Mouse (Mus musculus): ENCODE results near the gene Ccdc194.
"Not testable (repeated sequence)": the region's sequence is repeated elsewhere in the genome, so short reads cannot be mapped to it uniquely, and the experiment has no call there.

Ccdc194 gene

DNA sequence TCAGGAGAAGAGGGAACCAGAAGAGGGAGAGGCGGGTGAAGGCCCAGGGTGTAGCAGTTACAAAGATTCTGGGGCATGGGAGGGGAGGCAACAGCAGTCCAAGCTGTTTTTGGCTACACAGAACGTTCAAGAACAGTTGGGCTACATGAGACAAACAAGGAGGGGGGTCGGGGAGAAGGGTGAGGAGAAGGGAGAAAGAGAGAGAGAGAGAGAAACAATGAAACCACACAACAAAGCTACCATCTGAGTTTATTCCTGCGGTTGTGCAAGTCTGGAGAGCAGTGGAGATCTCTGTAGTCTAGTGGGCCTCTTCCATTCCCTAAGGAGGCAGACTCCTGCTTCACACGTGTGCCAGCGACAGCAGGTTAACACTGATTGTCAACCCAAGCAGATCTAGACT is 28.5 kb upstream of the Ccdc194 start:
- no peak for DNase-seq (ENCODE audit: low spot score)

- DNase-seq (ENCODE audit: low spot score) = no peak
Measured at GRCm38 (mm10) chr8:71552770-71553169, 27.3 kb upstream of the Ccdc194 start.

DNA sequence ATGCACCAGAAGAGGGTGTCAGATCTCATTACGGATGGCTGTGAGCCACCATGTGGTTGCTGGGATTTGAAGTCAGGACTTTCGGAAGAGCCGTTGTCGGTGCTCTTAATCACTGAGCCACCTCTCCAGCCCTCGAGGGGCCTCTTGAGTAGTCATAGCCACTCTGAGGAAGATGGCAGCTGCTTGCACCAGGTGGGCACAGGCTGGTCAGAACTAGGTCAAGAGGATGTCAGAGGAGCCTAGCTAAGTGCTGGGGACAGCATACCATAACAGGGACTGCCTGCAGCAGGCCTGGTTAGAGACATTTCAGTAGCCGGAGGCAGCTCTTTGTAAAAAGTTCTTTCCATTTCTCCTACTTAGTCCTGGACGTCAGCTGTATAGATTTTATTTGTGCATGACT is 25.2 kb upstream of the Ccdc194 start:
- no peak for DNase-seq (ENCODE audit: low spot score)

DNA sequence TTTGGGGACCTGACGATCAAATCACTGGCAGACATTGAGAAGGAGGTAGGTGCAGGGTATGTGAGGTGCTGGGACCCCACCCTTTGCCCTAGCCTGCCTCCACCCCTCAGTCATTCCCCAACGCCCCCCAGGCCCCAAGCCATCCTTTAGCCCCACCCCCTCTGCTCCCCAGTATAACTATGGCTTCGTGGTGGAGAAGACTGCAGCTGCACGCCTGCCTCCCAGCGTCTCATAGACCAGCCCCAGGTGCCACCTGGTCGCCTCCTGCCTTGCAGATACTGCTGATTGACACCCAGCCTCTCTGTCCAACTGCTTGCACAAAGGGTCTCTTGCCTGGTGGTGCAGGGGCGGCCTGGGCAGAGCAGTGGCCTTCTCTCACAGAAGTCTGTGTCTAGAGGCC is 22.1 kb upstream of the Ccdc194 start:
- DNase-seq (ENCODE audit: low spot score) = no peak

DNA sequence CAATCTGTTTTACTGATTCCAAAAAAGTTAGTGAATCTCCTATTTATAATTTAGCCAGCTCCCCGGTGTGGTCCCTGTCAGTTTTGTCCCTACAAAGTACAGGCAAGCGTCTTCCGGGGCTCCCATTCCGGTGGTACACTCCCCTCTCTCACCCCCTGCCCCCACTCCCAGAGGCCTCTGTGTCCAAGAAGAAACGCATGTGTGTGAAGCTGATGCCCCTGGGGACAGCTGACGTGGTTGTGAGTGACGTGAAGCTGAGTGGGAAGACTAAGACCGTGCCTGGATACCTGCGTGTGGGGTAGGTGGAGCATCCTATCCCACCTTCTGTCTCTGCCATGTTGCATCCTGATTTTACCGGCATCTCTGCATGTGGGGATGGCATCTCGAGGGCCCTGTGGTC is 19.5 kb upstream of the Ccdc194 start:
- DNase-seq (ENCODE audit: low spot score) = no peak

DNA sequence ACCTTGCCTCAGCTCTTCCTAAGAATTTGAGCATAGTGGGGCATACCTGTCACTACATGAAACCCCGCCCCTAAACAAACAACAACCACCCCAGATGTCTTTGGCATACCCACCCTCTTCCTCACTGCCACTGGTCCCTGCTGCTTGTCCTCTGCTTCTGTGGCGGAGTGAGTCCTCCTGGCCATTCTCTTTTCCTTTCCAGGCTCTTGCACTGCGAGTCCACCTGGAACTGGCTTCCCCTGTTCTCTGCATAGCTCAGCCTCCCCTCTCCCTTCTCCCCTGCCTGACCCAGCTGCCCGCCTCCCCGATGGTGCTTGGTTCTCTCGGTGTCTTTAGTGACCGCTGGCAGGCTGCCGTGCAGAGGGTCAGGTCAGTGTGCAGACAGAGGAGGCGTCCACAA is 18.2 kb upstream of the Ccdc194 start:
- no peak for DNase-seq (ENCODE audit: low spot score)

DNA sequence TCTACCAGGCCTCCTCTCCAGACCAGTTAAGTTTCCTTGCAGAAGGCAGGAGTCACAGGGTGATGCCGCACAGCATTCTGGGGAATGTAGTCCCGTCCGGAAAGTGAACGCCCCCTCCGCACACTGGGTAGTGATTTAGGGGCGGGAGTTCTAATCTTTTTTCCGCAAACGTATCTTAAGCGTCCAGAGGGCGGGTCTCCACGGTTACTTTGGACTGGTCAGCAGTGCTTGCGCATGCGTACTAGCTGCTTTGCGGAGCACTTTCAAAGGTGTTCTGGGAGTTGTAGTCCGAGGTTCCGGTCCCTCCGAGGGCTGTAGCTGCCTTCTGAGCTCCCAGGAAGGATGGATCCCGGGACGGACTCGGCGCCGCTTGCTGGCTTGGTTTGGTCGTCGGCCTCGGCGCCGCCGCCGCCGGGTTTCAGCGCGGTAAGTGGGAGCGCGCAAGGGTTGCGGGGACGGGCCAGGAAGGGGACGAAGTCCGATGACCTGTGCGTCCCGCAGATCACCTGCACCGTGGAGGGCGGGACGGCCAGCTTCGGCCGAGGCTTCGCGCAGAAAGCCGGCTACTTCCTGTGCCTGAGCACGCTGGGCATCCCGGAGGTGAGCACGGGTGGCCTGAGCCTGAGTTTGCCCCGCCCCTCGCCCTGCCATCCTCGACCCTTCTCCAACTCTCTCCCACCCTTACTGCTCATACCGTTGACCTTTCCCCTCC is 17.3 kb upstream of the Ccdc194 start, which contains the start of gene Mvb12a:
Gene Mvb12a (plus strand): TSS at position 291 of the 712 bp plus-strand sequence.
- DNase-seq (ENCODE audit: low spot score) = peak; percentile 93

- DNase-seq (ENCODE audit: low spot score) = peak; percentile 94
Measured at GRCm38 (mm10) chr8:71537028-71537867, 11.7 kb upstream of the Ccdc194 start, which contains the start of gene Bst2. Gene Bst2 (minus strand): TSS chr8:71537456.

DNA sequence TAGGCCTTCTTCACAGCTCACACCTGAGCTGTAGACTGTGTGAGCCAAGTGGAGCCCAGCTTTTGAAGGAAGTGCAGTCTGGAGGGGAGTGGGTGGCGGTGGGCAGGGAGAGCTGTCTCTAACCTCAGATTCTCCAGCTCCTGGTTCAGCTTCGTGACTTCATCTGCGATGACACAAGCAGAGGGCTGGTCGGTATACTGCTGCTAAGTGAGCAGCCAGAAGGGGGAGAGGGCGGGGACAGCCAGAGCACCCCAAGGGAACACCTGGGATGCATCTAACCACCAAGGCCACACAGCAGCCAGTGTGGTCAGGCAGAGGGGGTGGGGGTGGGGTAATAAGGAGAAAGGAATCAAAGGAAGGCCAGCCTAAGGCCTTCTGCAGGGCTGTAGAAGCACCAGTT is 10.2 kb upstream of the Ccdc194 start:
- DNase-seq (ENCODE audit: low spot score) = no peak

DNA sequence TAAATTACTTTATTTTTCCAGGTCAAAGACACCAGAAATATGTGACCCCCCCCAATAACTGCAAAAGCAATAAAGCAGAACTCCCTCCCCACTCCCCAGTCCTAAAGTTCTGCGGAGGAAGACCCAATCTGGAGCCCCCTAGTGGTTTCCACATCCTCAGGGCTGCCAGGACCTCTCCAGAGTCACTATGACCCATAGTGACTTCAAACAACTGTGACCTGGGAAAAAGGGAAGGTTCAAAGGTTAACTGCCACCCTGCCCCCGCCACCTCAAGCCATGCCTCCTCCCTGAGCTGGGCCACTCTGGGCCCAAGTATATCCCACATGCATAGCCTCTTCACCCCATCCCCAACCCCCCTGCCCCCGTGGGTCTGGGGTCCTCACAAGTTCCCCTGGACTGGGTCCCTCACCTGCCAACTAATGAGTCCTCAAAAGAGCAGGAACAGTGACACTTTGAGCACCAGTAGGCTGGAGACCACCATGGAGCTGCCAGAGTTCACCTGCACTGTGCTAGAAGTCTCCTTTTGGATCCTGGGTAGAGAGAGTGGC is 8.8 kb upstream of the Ccdc194 start:
- DNase-seq (ENCODE audit: low spot score) = no peak

- not testable (repeated sequence) for DNase-seq (ENCODE audit: low spot score)
Measured at GRCm38 (mm10) chr8:71530735-71531467, 5.4 kb upstream of the Ccdc194 start.

GRCm38 (mm10) chr8:71528362-71529073 is 3.0 kb upstream of the Ccdc194 start:
- DNase-seq (ENCODE audit: low spot score) = no peak

- DNase-seq (ENCODE audit: low spot score) = no peak
Measured at GRCm38 (mm10) chr8:71527162-71527870, 1.8 kb upstream of the Ccdc194 start.

DNA sequence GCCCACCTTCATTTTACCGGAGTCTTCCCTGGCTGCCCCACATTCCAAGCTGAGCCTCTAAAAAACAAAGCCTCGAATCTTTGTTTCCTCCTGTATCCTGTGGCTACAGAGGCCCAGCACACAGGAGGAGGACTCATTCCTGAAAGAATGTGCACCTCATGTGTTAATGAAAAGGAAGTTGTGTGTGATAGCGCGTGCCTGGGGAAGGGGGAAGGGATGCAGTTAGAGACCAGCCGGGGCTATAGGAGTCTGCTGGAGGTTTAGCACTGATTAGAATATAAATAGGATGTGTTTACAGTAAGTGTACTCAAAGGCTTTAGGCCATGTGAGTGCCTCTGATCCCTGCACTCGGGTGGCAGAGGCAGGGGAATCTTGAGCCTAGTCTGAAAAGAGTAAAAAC is 761 bp upstream of the Ccdc194 start:
- DNase-seq (ENCODE audit: low spot score) = no peak

DNA sequence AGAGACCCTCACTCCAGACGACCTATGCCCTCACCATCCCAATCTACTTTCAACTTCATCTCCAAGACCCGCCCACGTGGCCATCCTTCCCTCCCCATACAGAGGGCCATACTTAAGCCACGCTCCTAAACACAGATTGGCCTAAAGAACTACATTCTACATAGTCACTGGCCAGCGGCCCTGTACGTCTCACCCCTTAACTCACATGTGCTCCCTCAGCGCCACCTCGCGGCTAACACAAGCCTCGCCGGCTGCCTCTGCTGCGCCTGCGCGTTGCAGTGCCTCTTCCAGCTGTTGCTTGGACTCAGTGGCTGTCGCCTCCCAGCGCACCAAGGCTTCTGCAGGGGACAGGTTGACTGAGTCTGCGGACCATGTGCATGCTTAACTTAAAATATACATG is 3.9 kb downstream of the Ccdc194 start:
- peak; percentile 83 for DNase-seq (ENCODE audit: low spot score)

DNA sequence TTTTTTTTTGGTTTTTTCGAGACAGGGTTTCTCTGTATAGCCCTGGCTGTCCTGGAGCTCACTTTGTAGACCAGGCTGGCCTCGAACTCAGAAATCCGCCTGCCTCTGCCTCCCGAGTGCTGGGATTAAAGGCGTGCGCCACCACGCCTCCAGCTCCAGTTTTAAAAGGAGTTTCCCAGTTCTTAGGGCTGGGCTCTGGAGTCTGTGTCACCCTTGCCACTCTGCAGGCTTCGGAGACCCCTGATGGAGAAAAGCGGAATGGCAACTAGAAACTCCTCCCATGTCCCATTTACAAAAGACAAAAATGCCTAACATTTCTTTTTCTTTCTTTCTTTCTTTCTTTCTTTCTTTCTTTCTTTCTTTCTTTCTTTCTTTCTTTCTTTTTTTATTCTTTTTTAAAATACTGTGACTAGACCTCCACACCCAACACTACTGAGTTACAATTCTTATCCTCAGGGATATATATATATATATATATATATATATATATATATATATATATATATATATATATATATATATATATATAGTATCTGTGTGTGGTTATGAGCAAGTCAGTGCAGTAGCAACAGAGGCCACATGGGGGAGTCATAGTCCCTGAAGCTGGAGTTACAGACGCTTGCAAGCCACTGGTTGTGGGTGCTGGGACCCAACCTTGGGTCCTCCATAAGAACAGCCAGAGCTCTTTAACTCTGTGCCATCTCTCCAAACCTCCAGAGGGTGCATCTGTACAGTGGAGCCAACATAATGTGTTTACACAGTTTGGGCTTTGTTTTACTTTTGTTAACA is 6.3 kb downstream of the Ccdc194 start:
- peak; percentile 57 for DNase-seq (ENCODE audit: low spot score)

- no peak for DNase-seq (ENCODE audit: low spot score)
Measured at GRCm38 (mm10) chr8:71516786-71517185, 8.7 kb downstream of the Ccdc194 start.

- no peak for DNase-seq (ENCODE audit: low spot score)
Measured at GRCm38 (mm10) chr8:71515043-71515442, 10.5 kb downstream of the Ccdc194 start.

GRCm38 (mm10) chr8:71513018-71513754 is 12.3 kb downstream of the Ccdc194 start:
- DNase-seq (ENCODE audit: low spot score) = no peak

All from c-Kit-positive CD71-positive TER-119-positive erythroid progenitor cells, embryonic 14.5 days (primary cell).